Mouse (Mus musculus) bone marrow macrophage, adult 2 months (primary cell): Measurements from ENCODE around the gene Ngdn. TPM values are rescaled to one million over a fixed set of nuclear protein-coding genes. Genes with fewer than 3 reads are reported as not detected.
"Not testable (repeated sequence)": the region's sequence is repeated elsewhere in the genome, so short reads cannot be mapped to it uniquely, and the experiment has no call there.

Source experiments
- H3K27ac ChIP-seq: 2 replicates; pipeline ENCODE4 v1.5.1; 2012; ENCODE audit warnings: low read depth, low read length; ENCODE audit not compliant: insufficient read depth
- H3K4me1 ChIP-seq: 2 replicates; pipeline ENCODE4 v1.6.1; 2012; ENCODE audit warnings: low read length; ENCODE audit not compliant: control insufficient read depth, insufficient read depth
- H3K4me3 ChIP-seq: 2 replicates; pipeline ENCODE4 v1.5.1; 2012; ENCODE audit warnings: mild to moderate bottlenecking, low read length, moderate library complexity; ENCODE audit not compliant: insufficient read depth
- CTCF ChIP-seq: IDR thresholded peaks from 2 replicates; pipeline ENCODE4 v1.5.1; 2012; ENCODE audit warnings: low read depth, mild to moderate bottlenecking, low read length, moderate library complexity
- POLR2A ChIP-seq: IDR thresholded peaks from 2 replicates; pipeline ENCODE4 v1.6.1; 2012; ENCODE audit warnings: mild to moderate bottlenecking, low read depth, low read length, borderline replicate concordance
- polyA plus RNA-seq: library from polyadenylated mRNA; stranded (reverse); fragments of >200 nt; gene quantifications from 2 replicates; pipeline ENCODE4 v1.2.4, GENCODE M21; 2012; ENCODE audit not compliant: missing spikeins, insufficient read depth, insufficient read length

Ngdn gene
- polyA plus RNA-seq, 1 experiment: 38.3 TPM

- TF ChIP-seq POLR2A: no peak
- TF ChIP-seq CTCF: no peak
Observed at GRCm38 (mm10) chr14:54981934-54982333, 33.3 kb upstream of the Ngdn start.

GRCm38 (mm10) chr14:54988350-54988874 lies 26.8 kb upstream of the Ngdn start:
- not testable (repeated sequence) for H3K4me1 ChIP-seq, H3K27ac ChIP-seq, H3K4me3 ChIP-seq

More at GRCm38 (mm10) chr14:54981934-54982333, 33.3 kb upstream of the Ngdn start:
- Histone ChIP-seq H3K27ac (no peak overlapping the region), H3K4me3 (no peak overlapping the region), H3K4me1 (no peaks in the 10 kb centered on the region)

GRCm38 (mm10) chr14:54988882-54989281 lies 26.4 kb upstream of the Ngdn start:
- no peak for TF ChIP-seq POLR2A
- TF ChIP-seq CTCF: no peak
- Histone ChIP-seq H3K4me1 (no peaks in the 10 kb centered on the region), H3K4me3 (no peak overlapping the region), H3K27ac (no peak overlapping the region)

GRCm38 (mm10) chr14:54989886-54990441 lies 25.3 kb upstream of the Ngdn start:
- TF ChIP-seq POLR2A (no peak), CTCF (no peak)
- Histone ChIP-seq H3K27ac (no peak overlapping the region), H3K4me3 (no peak overlapping the region), H3K4me1 (no peaks in the 10 kb centered on the region)

DNA sequence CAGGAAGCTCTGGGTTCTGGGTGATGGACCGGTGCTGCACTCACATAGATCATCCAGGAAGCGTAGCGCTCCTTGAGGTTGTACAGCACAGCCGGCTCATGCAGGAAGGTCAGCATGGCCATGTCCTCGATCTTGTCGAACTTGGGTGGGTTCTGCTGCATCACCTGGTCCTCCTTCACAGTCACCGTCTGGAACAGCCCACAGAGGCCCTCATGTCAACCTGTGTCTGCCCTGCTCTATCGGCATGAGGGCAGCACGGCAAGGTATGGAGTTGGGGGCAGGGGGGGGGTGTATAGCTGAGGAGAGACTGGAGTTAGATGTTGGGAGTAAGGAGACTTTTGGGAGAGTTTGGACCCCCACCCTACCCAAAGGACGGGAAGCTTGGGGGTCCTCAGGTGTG lies 23.1 kb upstream of the Ngdn start:
- Histone ChIP-seq H3K4me3 (no peak overlapping the region), H3K4me1 (no peaks in the 10 kb centered on the region), H3K27ac (no peak overlapping the region)
- TF ChIP-seq POLR2A (no peak), CTCF (no peak)

DNA sequence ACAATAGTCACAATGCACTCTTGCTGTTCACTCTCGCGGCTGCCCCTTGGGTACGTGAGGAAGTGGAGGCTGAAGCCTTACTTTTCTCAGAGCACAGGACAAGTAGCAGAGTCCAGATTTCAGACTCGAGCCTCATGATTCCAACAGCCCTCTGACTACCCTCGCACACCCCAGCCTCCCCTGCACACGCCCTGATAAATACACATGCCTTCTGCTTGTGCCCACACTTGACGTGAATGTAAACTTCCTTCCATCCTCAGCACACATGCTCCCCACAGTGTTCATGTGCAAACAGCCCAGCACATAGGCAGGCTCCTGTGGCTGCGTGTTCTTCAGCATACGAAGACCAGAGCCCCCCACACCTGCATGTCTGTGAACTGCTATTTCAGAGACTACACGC lies 21.6 kb upstream of the Ngdn start:
- Histone ChIP-seq H3K4me3 (no peak overlapping the region), H3K4me1 (no peaks in the 10 kb centered on the region)
- TF ChIP-seq POLR2A: no peak
- no peak for TF ChIP-seq CTCF

DNA sequence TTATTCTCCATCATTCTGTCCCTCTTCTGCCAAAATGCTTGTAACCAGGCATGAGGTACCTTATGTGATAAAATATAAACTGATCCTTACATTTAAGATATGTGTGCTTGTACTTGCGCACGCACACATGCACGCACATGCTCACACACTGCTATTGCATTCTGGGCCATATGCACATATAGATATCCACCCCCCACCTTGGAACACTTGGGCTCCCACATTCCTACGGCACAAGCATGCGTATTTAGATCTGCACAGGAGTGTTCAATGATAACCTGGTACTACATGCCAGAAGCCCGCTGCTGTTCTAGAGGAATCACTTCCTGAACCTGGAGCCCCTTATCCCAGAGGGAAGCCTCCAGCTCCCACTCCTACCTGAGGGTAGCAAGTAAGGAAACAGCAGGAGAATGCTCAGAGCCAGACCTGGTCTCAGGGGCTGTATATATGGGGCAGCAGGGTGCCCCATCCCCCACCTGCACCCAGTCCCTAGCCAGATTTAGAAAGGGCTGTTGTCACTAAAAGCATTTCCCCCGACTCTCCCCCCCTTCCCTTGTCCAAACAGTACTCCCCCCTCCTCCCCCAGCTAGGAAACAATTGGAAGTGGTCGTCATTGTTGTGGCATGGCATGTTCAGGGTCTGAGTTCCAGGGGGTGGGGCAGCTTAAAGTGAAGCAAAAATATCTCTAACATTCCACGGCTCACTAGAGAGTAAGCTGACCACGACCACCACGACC lies 21.0 kb upstream of the Ngdn start, which contains the start of gene Myh7:
Gene Myh7 (minus strand): TSS at position 491 of the 733 bp plus-strand sequence.
- H3K27ac ChIP-seq: no peak within 1 kb of the TSS
- H3K4me3 ChIP-seq: no peak within 1 kb of the TSS
- H3K4me1 ChIP-seq: no peaks in the 10 kb centered on the region
- TF ChIP-seq POLR2A (no peak), CTCF (no peak)

More for the DNA sequence above, 21.6 kb upstream of the Ngdn start:
- no peak overlapping the region for H3K27ac ChIP-seq

DNA sequence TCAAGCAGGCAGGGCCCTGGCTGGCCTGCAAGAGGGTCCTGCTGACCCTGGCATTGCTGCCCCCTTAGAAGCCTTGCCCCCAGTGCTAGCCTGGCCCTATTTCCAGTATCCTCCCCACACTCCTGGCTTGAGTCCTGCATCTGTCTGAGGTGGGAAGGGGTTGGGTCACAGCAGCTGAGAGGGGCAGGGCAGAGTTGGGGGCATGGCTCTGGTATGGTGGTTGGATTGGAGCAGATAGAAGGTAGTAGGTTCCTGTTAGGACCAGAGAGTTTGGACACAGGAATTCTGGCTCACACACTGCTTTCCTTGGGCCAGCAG lies 20.4 kb upstream of the Ngdn start:
- Histone ChIP-seq H3K27ac (no peak overlapping the region), H3K4me3 (no peak overlapping the region), H3K4me1 (no peaks in the 10 kb centered on the region)
- no peak for TF ChIP-seq CTCF
- no peak for TF ChIP-seq POLR2A

DNA sequence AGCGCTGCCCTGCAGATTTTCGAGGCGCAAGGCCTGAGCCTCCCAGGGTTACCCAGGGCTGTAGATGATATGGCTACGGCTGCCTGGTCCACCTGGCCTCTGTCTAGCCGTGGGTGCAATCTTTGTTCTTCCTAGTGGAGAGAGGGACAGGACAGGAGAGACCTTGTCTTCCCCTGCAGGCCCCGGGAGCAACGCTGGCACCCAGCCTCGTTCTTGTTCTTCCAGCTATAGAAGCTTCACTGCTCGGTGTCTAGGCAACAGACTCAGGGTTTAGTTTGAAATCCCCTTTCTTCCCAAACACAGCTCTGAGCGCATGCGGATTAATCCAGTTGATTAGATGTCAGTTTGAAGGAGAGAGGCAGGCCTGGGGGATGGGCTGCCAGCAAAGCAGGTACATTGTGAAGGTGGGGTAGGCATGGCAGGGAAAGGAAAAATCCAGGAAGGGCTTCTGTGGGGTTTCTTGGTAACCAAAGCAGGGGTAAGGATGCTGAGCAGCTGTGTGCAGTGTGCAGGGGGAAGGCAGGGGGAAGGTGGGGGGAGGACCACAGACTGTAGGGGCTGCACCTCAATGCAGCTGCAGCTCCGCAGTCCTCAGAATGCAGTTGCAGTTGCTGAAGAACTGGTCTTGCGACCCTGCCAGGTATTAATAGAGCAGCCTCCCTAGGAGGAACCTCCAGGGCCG lies 19.7 kb upstream of the Ngdn start:
- no peak for TF ChIP-seq POLR2A
- no peak for TF ChIP-seq CTCF
- Histone ChIP-seq H3K27ac (no peak overlapping the region), H3K4me3 (no peak overlapping the region), H3K4me1 (no peaks in the 10 kb centered on the region)

DNA sequence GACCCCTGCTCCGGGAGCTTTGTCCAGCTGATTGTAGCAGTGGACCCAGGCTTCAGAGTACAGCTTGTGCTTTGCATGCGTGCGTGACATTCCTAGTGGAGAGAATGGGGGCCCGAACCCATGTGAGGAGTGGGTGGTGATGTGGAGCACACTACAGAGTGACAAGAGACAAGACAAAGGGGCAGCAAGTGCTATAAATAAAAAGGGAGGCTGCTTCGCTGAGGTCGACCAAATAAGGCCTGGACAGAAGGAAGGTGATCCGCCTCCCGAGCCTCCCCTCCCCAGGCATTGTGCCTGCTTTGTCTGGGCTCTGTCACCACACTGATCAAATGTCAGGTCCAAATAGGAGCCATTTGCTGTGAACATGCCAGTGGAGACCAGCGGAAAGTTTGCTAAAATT lies 18.5 kb upstream of the Ngdn start:
- Histone ChIP-seq H3K4me1 (no peaks in the 10 kb centered on the region), H3K27ac (no peak overlapping the region), H3K4me3 (no peak overlapping the region)
- TF ChIP-seq CTCF: no peak
- TF ChIP-seq POLR2A: no peak
